Mouse (Mus musculus) kidney, adult 2 months (tissue): ENCODE measurements around the gene Maats1.

Experiments used
- CTCF ChIP-seq: fragments of 200-500 bp; conservative IDR thresholded peaks from 2 replicates; pipeline ENCODE4 v1.5.1; 2011; ENCODE audit warnings: low read depth, mild to moderate bottlenecking, control low read depth, low read length, moderate library complexity, mixed read lengths; ENCODE audit not compliant: insufficient read depth, insufficient read length
- POLR2A ChIP-seq: fragments of 200-500 bp; IDR thresholded peaks from one replicate; pipeline ENCODE4 v1.6.1; 2011; ENCODE audit warnings: low read depth, low read length, control low read depth

DNA sequence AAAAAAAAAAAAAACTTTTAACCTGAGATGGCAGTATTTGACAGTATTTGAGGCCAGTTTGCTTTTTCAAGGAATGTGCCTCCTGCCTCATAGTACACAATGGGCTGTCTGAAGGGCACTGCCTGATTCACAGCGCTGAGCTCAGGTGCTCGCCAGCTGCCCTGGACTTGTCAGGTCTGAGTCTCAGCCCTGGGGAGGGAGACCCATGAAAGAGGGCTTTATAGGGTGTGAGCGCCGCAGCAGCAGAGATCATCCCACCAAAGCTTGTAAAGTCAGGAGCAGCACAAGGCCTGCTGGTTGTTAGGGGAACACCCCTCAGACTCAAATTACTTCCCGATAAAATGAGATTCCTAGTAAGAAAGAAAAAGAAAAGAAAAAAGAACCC lies 34.7 kb downstream of the Maats1 start:
- TF ChIP-seq CTCF: no peak
- TF ChIP-seq POLR2A: no peak
